Mouse (Mus musculus): ENCODE results near the gene Cst3. TPM values are rescaled to one million over a fixed set of nuclear protein-coding genes. Genes with fewer than 3 reads are reported as not detected.

Cst3 gene
- polyA plus RNA-seq, 1 experiment: 1,883 TPM

- no peak for DNase-seq (ENCODE audit: low read depth)
These were observed 18.7 kb downstream of the Cst3 start for GRCm38 (mm10) chr2:148856630-148857400.

DNA sequence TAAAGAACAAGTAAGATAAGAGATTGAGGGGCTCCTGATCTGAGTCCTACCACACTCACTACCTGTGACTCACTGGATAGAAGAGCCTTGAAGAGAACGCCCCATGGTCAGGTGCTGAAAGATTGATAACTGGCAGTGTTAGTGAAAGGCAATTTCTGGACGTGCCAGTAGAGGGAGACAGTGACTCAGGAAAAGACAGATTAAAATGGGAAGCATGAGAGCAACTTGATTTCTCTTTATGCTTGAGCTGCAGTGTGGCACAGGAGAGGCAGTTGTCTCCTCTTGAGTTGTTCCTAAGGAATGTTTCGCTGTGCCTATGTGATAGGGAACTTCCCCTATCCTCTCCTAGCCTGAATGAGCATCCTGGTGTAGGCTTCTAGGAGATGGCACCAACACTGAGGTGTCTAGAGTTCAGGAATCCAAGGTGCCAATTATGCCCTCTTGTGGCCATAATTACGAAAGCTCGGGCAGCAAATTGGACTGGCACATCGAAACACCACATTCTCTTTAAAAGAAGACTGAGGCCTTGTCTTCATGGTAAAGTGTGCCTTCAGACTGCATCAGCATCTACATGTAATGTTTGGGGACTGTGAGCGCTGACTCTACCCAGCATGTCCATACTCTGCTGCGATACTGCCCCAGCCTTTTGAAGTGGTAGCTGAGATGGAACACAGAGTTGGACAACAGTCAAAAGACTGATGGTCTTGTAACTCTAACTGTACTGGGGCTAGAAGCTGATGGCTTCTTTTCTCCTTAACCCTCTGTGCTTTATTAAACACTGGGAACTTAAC, 24.2 kb downstream of the Cst3 start:
- DNase-seq (ENCODE audit: low read depth): no peak

GRCm38 (mm10) chr2:148839224-148839623, 36.3 kb downstream of the Cst3 start:
- no peak for DNase-seq (ENCODE audit: low read depth)

DNA sequence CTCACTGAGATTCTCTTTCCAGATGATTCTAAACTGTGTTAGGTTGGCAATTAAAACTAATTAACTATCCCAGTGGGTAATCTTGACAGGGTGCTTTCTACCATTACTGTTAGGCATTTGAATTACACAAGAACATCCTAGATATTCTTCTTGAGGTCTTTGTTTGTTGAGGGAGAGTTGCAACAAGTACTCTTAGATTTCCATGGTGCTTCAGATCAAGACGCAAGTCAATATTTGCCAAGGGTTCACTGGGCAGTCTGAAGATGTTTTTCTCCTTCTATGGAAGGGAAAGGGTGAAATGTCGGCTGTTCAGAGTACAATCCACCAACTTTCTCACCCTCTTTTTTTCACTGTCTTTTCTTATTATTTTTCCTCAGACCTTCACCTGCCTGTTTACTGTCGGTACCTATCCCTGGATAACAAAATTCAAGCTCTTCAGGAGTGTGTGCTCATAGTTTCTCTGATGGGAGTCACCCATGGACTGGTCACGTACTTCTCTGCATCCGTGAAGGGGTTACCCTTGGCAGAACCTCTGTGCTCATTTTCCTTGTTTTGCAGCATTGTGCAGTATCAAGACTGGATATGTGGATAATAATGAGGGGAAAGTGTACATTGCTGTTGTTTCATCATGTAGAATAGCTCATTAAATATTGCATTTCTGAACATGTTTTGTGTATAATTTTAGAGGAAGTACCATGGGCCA, 37.3 kb downstream of the Cst3 start:
- DNase-seq (ENCODE audit: low read depth): no peak

DNA sequence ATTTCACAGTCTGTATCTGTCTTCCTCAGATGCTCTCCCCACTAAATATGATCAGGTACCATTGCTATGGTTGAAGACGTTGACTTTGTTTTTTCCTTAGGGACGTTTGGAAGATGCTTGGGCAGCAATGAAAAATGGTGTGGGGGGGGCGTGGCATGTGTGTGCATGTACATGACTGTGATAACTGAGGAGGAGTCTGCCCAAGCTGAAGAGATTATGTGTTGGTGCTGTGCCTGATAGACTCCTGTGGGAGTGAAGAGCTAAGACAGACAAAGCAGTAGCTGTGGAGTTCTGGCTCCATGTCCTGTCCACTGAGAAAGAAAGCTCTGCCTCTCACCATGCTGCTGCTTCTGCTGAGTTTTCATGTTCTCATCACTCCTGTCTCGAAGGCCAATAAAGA, 40.6 kb downstream of the Cst3 start, which contains the start of gene Cst9:
Gene Cst9, plus strand, starts transcription at position 236 of the 400 bp plus-strand sequence.
- DNase-seq (ENCODE audit: low read depth): no peak

GRCm38 (mm10) chr2:148825986-148826385, 49.5 kb downstream of the Cst3 start:
- DNase-seq (ENCODE audit: low read depth): no peak

Other genes starting within 250 kb of the Cst3 start
- gene Nxt1, start 203.1 kb downstream of the Cst3 start, polyA plus RNA-seq (2012; rRNA removed): 22.4 and 24.8 TPM in 2 replicates
- 14.4 and 14.5 TPM in 2 replicates for gene Gzf1, start 194.7 kb downstream of the Cst3 start, polyA plus RNA-seq (2012; rRNA removed)
- 1.3 and 1.5 TPM in 2 replicates for gene Napb, start 143.2 kb downstream of the Cst3 start, polyA plus RNA-seq (2012; rRNA removed)
- gene Cstl1, start 125.3 kb downstream of the Cst3 start, polyA plus RNA-seq (2012; rRNA removed): 0.61 and 0.71 TPM in 2 replicates
- 655 and 970 TPM in 2 replicates for gene Cst11, start 104.2 kb downstream of the Cst3 start, polyA plus RNA-seq (2012; rRNA removed)
- gene 8030411F24Rik, start 93.7 kb downstream of the Cst3 start, polyA plus RNA-seq (2012; rRNA removed): 0.60 TPM in 1 of 2 replicates, not detected in the other
- 188 and 311 TPM in 2 replicates for gene Cst12, start 86.3 kb downstream of the Cst3 start, polyA plus RNA-seq (2012; rRNA removed)
- gene Cst8, start 76.9 kb downstream of the Cst3 start, polyA plus RNA-seq (2012; rRNA removed): 550 and 654 TPM in 2 replicates
- 0.23 TPM in 1 of 2 replicates, not detected in the other for gene Cst13, start 55.6 kb downstream of the Cst3 start, polyA plus RNA-seq (2012; rRNA removed)
- 0.24 TPM in 1 of 2 replicates, not detected in the other for gene Cst9, start 40.5 kb downstream of the Cst3 start, polyA plus RNA-seq (2012; rRNA removed)
- gene 9230104L09Rik, start 10.7 kb downstream of the Cst3 start, polyA plus RNA-seq (2012; rRNA removed): 2,481 and 2,782 TPM in 2 replicates
- not detected in 2 replicates for gene Gm1330, start 127.6 kb upstream of the Cst3 start, polyA plus RNA-seq (2012; rRNA removed)
- gene Gm10750, start 141.5 kb upstream of the Cst3 start, polyA plus RNA-seq (2012; rRNA removed): not detected in 2 replicates